Mouse (Mus musculus): ENCODE measurements around the gene Pknox2.

DNA sequence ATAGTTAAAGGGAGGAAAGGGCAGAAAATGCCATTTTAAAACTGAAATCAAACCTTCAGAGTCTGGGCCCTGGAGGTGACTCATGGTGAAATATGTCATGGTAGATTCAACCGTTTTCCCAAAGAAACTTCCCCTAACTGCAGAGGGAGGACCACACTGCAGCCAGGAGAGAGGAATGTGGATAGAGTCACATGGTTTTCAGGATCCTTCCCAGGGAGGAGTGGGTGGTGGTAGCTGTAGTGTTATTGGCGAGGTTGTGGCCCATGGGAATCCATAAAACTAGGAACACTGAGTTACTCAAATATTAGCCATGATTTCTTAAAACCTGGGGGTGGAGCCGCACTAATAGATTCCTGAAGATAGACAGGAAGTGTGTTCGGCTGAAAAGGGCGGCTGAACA, 99.7 kb downstream of the Pknox2 start:
- no peak for TF ChIP-seq CTCF (conservative IDR thresholded peaks at IDR 0.05; ENCODE audit: low read length)
- TF ChIP-seq NANOG (IDR thresholded peaks at IDR 0.05; ENCODE audit: borderline replicate concordance, low read length) = no peak
- no peak for TF ChIP-seq POU5F1 (IDR thresholded peaks at IDR 0.05; ENCODE audit: borderline replicate concordance, low read length)

Data from E14TG2a.4 (cell line).